Mouse (Mus musculus) thymus, postnatal 0 days (tissue): ENCODE data around the gene Slc6a1. TPM values are rescaled to one million over a fixed set of nuclear protein-coding genes. Genes with fewer than 3 reads are reported as not detected.
"Not testable (repeated sequence)": the region's sequence is repeated elsewhere in the genome, so short reads cannot be mapped to it uniquely, and the experiment has no call there.

ENCODE experiments used
- DNase-seq: peaks from one replicate; pipeline ENCODE4 v3.0.0-alpha.2; 2015; ENCODE audit warnings: low spot score
- polyA plus RNA-seq: library from polyadenylated mRNA; unstranded; fragments of >200 nt; fragmentation: Nextera tagmentation; extraction: Ambion mirVana; gene quantifications from 2 replicates; pipeline ENCODE4 v1.2.1, GENCODE M21; 2015

The Slc6a1 gene
- polyA plus RNA-seq, 1 experiment from 2014 or later = 0.10 TPM

- DNase-seq = no peak
These were observed 6.7 kb downstream of the Slc6a1 start for GRCm38 (mm10) chr6:114289106-114289505.

- DNase-seq = no peak
These were observed 7.7 kb downstream of the Slc6a1 start for GRCm38 (mm10) chr6:114290184-114290583.

GRCm38 (mm10) chr6:114290929-114291328, 8.5 kb downstream of the Slc6a1 start:
- no peak for DNase-seq

- DNase-seq = no peak
These were observed 9.0 kb downstream of the Slc6a1 start for GRCm38 (mm10) chr6:114291396-114291795.

- no peak for DNase-seq
These were observed 11.1 kb downstream of the Slc6a1 start for GRCm38 (mm10) chr6:114293511-114293910.

- no peak for DNase-seq
These were observed 12.7 kb downstream of the Slc6a1 start for GRCm38 (mm10) chr6:114295086-114295485.

GRCm38 (mm10) chr6:114297260-114298002, 15.0 kb downstream of the Slc6a1 start:
- DNase-seq = no peak

- DNase-seq = no peak
These were observed 17.3 kb downstream of the Slc6a1 start for GRCm38 (mm10) chr6:114299699-114300098.

GRCm38 (mm10) chr6:114300737-114301136, 18.3 kb downstream of the Slc6a1 start:
- DNase-seq = no peak

- no peak for DNase-seq
These were observed 22.2 kb downstream of the Slc6a1 start for GRCm38 (mm10) chr6:114304668-114305067.

- DNase-seq = no peak
These were observed 38.1 kb downstream of the Slc6a1 start for GRCm38 (mm10) chr6:114320511-114320910.

GRCm38 (mm10) chr6:114321146-114321545, 38.7 kb downstream of the Slc6a1 start:
- DNase-seq = no peak

GRCm38 (mm10) chr6:114322914-114323313, 40.5 kb downstream of the Slc6a1 start:
- no peak for DNase-seq

- DNase-seq = no peak
These were observed 42.4 kb downstream of the Slc6a1 start for GRCm38 (mm10) chr6:114324808-114325207.

GRCm38 (mm10) chr6:114329597-114330470, 47.4 kb downstream of the Slc6a1 start:
- DNase-seq = no peak

- DNase-seq = no peak
These were observed 49.5 kb downstream of the Slc6a1 start for GRCm38 (mm10) chr6:114331926-114332325.

- DNase-seq = no peak
These were observed 53.9 kb downstream of the Slc6a1 start for GRCm38 (mm10) chr6:114336128-114336943.

- no peak for DNase-seq
These were observed 54.4 kb downstream of the Slc6a1 start for GRCm38 (mm10) chr6:114336944-114337215.

GRCm38 (mm10) chr6:114341381-114341780, 58.9 kb downstream of the Slc6a1 start:
- DNase-seq = not testable (repeated sequence)

GRCm38 (mm10) chr6:114343740-114344139, 61.3 kb downstream of the Slc6a1 start:
- DNase-seq = no peak

GRCm38 (mm10) chr6:114345156-114345555, 62.7 kb downstream of the Slc6a1 start:
- DNase-seq = peak; percentile 8
